Mouse (Mus musculus) right cerebral cortex, postnatal 25 days (tissue): Measurements from ENCODE around the gene Tubgcp4.

ENCODE experiments used
- DNase-seq: peaks from one replicate; pipeline ENCODE4 v3.0.0; 2022

Gene Tubgcp4

DNA sequence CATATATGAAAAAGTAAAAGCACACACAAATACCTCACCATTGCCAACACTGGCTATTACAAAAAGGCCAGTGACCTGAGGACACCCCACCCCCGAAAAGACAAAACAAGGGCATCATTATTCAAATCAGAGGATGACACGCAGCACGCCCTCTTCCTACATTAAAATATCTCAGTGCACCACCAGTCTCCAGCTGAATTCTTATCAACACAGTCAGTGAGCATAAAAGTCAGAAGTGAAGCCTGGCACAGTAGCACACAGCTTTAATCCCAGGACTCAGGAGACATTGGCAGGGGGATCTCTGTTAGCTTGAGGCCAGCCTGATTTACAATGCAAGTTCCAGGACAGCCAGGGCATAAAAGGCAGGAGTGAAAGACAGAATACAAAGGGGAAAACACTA is 36.1 kb downstream of the Tubgcp4 start:
- no peak for DNase-seq

GRCm38 (mm10) chr2:121214491-121214890 is 44.0 kb downstream of the Tubgcp4 start:
- no peak for DNase-seq

- no peak for DNase-seq
Observed at GRCm38 (mm10) chr2:121219177-121219576, 48.7 kb downstream of the Tubgcp4 start.

DNA sequence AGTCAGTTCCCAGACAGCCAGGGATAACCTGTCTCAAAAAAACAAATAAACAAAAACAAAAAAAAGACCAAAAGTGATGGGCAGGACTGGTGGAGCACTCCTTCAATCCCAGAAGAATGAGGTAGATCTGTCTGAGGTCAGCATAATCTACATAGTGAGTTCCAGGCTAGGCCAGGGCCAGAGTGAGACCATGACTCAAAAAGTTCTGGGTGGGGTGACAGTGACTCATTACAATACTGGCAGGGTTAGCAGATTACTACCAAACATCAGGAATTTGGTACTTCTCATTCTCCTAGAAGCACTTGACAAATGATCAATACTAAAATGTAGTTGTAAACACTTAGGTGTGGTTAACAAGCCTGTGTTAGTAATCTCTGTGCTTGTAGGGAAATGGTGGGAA is 49.5 kb downstream of the Tubgcp4 start:
- DNase-seq: no peak

- DNase-seq: peak; percentile 45
Observed at GRCm38 (mm10) chr2:121223010-121223409, 52.6 kb downstream of the Tubgcp4 start.

DNA sequence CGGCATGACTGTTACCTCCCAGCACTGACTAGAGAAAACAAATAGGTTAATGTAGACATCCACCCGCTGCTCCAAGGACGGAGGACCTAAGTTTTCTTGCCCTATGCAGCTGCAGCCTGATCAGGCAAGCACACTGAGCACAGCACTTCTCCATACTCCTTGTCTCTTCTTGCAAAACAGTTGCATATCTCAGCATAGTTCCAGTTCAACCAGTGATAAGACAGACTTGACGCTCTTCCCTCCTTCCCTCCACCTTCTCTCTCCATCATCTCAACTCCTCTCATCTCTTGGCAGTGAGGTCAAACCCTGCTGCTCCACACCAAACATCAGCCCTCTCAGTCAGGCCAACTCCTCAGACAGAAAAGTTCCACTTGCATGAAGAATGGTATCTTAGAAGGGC is 57.7 kb downstream of the Tubgcp4 start:
- no peak for DNase-seq

- no peak for DNase-seq
Observed at GRCm38 (mm10) chr2:121235460-121236072, 65.1 kb downstream of the Tubgcp4 start.

DNA sequence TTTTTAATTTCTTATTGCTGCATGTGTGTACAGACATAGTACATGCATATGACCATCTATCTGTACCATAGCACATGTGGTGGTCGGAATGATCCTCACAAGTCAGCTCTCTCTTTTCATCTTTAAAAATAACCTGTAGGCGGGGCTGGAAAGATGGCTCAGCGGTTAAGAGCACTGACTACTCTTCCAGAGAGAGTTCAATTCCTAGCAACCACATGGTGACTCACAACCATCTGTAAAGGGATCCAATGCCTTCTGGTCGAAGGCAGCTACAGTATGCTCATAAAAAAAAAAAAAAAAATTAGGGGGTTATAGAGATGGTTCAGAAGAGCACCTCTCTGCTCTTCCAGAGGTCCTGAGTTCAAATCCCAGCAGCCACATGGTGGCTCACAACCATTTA is 69.0 kb downstream of the Tubgcp4 start:
- DNase-seq: no peak

DNA sequence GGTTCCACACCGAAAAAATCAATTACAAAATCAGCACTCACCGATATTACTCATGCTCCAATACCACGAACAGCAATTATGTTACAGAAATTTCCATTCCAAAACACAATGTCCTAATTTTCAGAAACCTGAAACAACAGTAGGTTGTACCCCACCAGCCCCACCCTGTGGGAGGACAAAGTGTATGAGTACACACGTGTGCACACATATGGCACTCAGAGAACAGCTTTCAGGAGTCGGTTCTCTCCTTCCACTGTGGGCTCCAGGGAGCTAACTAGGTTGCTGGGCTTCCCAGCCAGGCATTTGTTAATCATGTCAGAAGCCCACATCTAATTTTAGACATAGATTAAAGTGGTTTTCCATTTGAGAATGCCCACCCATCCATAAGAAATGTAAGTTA is 73.6 kb downstream of the Tubgcp4 start:
- no peak for DNase-seq
